Mouse (Mus musculus) liver, postnatal 0 days (tissue): ENCODE measurements around the gene Gm15517.

Experiments
- CTCF ChIP-seq: sonication (generic); IDR thresholded peaks from 2 replicates; pipeline ENCODE4 v1.5.1; 2016; ENCODE audit warnings: antibody characterized with exemption, low read depth
- EP300 ChIP-seq: IDR thresholded peaks from 2 replicates; pipeline ENCODE4 v1.6.1; 2016; ENCODE audit warnings: antibody characterized with exemption, low read depth, mild to moderate bottlenecking

DNA sequence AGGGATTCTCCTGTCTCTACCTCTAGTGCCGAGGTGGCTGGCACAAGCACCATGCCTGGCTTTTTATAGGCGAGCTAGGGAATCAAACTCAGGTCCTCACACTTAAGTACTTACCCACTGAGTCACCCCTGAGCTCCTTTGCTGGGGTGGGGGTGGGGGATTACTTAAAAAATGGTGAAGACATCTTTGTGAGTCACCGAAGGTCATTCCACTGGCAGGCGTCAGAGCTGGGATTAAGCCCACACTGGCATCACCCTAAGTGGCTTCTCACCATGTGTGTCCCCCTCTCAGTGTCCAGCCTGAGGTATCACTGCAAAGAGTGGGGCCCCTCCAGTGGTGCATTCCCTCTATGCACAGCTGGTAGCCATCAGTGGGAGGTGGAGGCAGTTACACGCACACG, 837 bp upstream of the Gm15517 start:
- TF ChIP-seq CTCF = no peak
- TF ChIP-seq EP300 = no peak
